Mouse (Mus musculus) bone marrow macrophage, adult 2 months (primary cell): ENCODE measurements around the gene Efcab11.

Source experiments
- CTCF ChIP-seq: IDR thresholded peaks from 2 replicates; pipeline ENCODE4 v1.5.1; 2012; ENCODE audit warnings: low read depth, mild to moderate bottlenecking, low read length, moderate library complexity
- POLR2A ChIP-seq: IDR thresholded peaks from 2 replicates; pipeline ENCODE4 v1.6.1; 2012; ENCODE audit warnings: mild to moderate bottlenecking, low read depth, low read length, borderline replicate concordance

- TF ChIP-seq CTCF (no peak), POLR2A (no peak)
These were observed 9.6 kb downstream of the Efcab11 start for GRCm38 (mm10) chr12:99874609-99875008.
